Mouse (Mus musculus) embryonic fibroblast, embryonic 13.5 days (primary cell): ENCODE data around the gene Arid1b. TPM values are rescaled to one million over a fixed set of nuclear protein-coding genes. Genes with fewer than 3 reads are reported as not detected.

Experiments used
- H3K27ac ChIP-seq: 2 replicates; pipeline ENCODE4 v1.5.1; 2012; ENCODE audit warnings: low read length, control low read depth, inconsistent platforms; ENCODE audit not compliant: insufficient read depth
- H3K4me1 ChIP-seq: 2 replicates; pipeline ENCODE4 v1.6.1; 2011; ENCODE audit warnings: low read length; ENCODE audit not compliant: control insufficient read depth, insufficient read depth
- H3K4me3 ChIP-seq: 2 replicates; pipeline ENCODE4 v1.5.1; 2011; ENCODE audit warnings: mild to moderate bottlenecking, control low read depth, low read length; ENCODE audit not compliant: insufficient read depth
- CTCF ChIP-seq: IDR thresholded peaks from 2 replicates; pipeline ENCODE4 v1.5.1; 2011; ENCODE audit warnings: mild to moderate bottlenecking, control low read depth, low read length, moderate library complexity, borderline replicate concordance; ENCODE audit not compliant: insufficient read depth
- POLR2A ChIP-seq: IDR thresholded peaks from 2 replicates; pipeline ENCODE4 v1.6.1; 2011; ENCODE audit warnings: low read depth, mild to moderate bottlenecking, control low read depth, low read length, moderate library complexity
- polyA plus RNA-seq: library from polyadenylated mRNA; stranded (reverse); fragments of >200 nt; gene quantifications from 2 replicates; pipeline ENCODE4 v1.2.4, GENCODE M21; 2011; ENCODE audit warnings: low read depth; ENCODE audit not compliant: missing spikeins, insufficient read length

Gene Arid1b
- polyA plus RNA-seq, 1 experiment: 21.7 TPM

DNA sequence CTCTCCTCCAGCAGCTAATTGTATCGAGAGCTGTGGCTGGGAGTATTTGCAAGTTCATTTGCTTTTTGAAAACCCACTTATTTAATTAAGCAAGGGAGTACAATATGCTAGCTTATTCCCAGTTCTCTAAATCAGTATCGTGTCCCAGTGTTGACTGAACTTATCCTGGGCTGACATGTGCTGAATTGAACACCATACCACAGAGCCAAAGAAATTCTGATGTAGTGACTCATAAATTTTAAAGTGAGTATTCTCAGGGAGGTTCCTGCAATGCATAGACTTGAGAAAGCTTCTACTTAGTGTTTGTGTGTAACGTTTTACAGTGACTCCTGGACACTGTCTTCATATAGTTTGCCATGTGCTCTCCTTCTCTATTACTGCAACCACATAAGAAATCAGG, 243.6 kb downstream of the Arid1b start:
- TF ChIP-seq POLR2A: no peak
- no peak for TF ChIP-seq CTCF
- peaks cover 37% of the 10 kb centered on the region for H3K4me1 ChIP-seq
- H3K4me3 ChIP-seq: no peak overlapping the region
- peak overlapping the region; percentile 58 for H3K27ac ChIP-seq

- TF ChIP-seq POLR2A: no peak
- TF ChIP-seq CTCF: no peak
- H3K4me1 ChIP-seq: peaks cover 37% of the 10 kb centered on the region
- no peak overlapping the region for H3K4me3 ChIP-seq
- peak overlapping the region; percentile 58 for H3K27ac ChIP-seq
These were observed 244.5 kb downstream of the Arid1b start for GRCm38 (mm10) chr17:5238387-5239245.

GRCm38 (mm10) chr17:5244526-5244925, 250.4 kb downstream of the Arid1b start:
- no peak overlapping the region for H3K27ac ChIP-seq
- H3K4me3 ChIP-seq: no peak overlapping the region
- H3K4me1 ChIP-seq: 0 out of 2 replicates have a peak, but pooled peaks cover 3% of the 10 kb centered on the region
- no peak for TF ChIP-seq POLR2A
- no peak for TF ChIP-seq CTCF

- TF ChIP-seq POLR2A (no peak), CTCF (no peak)
- no peaks in the 10 kb centered on the region for H3K4me1 ChIP-seq
- no peak overlapping the region for H3K4me3 ChIP-seq
- no peak overlapping the region for H3K27ac ChIP-seq
These were observed 252.6 kb downstream of the Arid1b start for GRCm38 (mm10) chr17:5246688-5247087.

GRCm38 (mm10) chr17:5247247-5247646, 253.1 kb downstream of the Arid1b start:
- Histone ChIP-seq H3K4me1 (no peaks in the 10 kb centered on the region), H3K27ac (no peak overlapping the region), H3K4me3 (no peak overlapping the region)
- TF ChIP-seq CTCF (no peak), POLR2A (no peak)

DNA sequence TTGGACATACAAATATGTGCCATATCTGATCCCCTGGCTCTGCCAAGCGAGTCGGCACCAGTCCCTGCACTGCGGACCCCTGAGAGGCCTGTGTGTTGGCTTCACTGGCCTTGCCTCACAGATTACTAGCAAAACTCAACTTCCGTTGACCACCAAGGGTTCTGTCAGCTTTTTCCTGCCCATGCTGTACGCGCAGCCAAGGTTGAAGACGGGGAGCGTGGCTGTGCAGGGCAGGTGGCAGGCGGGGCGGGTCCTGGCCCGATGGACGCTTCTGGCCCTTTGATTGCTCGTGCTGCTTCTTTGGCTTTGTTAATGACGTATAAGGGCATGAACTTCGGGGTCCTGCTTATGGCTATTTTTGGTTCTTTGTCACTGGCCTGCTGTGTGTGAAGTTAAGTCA, 253.6 kb downstream of the Arid1b start:
- TF ChIP-seq CTCF (no peak), POLR2A (no peak)
- Histone ChIP-seq H3K4me1 (no peaks in the 10 kb centered on the region), H3K4me3 (no peak overlapping the region), H3K27ac (no peak overlapping the region)

DNA sequence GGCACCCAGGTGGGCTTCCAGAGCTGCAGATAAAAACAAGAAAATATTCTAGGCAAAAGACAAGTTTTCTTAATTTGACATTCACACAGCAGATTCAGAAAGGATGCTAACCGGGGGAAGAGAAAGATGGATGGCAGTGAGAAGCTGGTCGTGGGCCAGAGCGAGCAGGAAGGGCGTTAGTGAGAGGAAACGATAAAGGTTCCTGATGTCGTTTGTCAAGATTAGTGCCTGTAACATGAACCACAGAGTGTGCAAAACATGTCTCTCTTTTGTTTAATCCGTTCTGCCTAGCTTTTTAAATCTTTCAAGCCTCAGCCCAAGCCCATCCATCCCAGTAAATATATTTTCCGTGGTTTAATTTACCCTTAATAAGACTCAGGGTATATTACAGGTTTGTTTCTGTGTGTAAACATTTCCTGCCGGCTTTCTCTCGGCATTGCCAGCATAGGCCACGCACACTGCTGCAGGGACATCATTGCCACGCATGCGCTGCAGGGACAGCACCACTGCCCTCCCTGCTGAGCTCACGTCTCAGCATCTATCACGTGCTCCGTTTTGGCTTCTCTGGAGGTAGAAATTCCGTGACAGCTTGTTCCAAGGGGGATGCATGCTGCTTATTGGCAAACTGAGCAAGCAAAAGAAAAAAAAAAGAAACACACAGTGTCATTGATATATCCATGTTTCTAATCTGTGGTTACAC, 255.0 kb downstream of the Arid1b start:
- no peak overlapping the region for H3K27ac ChIP-seq
- TF ChIP-seq POLR2A (no peak), CTCF (no peak)
- H3K4me1 ChIP-seq: no peaks in the 10 kb centered on the region
- H3K4me3 ChIP-seq: no peak overlapping the region

DNA sequence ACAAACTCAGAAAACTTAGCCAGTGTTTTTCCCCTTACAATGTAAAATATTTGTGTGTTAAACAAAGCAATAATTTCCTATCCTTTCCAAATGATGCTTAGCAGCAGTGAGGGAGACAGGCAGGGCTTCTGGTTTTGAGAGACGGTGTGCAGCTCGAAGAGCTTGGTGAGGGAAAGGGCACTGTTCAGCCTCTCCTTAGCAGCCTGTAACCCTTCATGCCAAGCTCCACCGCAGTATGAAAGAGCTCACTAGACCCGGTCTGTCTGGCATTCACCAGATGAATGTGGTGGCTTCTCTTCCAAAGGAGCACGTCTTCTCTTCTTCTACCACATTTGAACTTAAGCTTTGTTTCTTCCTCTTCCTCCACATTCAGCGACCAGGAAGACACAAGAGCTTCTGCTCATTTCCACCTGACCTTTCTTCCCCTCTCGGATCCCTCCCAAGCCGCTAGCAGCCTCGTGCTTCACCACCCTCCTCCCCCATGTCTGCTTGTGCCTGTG, 255.6 kb downstream of the Arid1b start:
- H3K4me3 ChIP-seq: no peak overlapping the region
- H3K4me1 ChIP-seq: no peaks in the 10 kb centered on the region
- no peak overlapping the region for H3K27ac ChIP-seq
- TF ChIP-seq CTCF: no peak
- no peak for TF ChIP-seq POLR2A

DNA sequence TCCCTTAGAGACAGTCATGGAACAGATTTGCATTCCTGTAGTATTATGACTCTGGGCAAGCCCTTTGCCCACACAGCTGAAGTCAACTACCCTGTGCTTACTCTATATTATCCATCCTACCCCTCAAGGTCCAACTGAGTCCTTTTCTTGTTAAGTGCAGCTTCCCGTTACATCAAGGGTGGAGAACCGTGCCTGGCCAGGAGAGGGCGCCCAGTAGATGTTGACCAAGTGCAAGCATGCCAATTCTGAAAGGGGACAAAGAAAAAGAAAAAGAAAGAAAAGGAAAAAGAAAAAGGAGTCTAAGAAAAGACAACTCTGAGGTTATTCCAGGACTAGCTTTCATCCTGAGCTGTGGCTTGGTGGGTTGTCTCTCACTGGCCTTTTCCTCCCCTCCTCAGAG, 258.3 kb downstream of the Arid1b start:
- TF ChIP-seq CTCF: peak; percentile 81; the same call in 1 of the 2 replicates
- no peak for TF ChIP-seq POLR2A
- Histone ChIP-seq H3K4me1 (no peaks in the 10 kb centered on the region; the same call in 1 of the 2 replicates), H3K27ac (no peak overlapping the region), H3K4me3 (no peak overlapping the region)
